Mouse (Mus musculus): ENCODE data around the gene Ms4a12. TPM values are rescaled to one million over a fixed set of nuclear protein-coding genes. Genes with fewer than 3 reads are reported as not detected.

The Ms4a12 gene
- polyA plus RNA-seq, 1 experiment: not detected

DNA sequence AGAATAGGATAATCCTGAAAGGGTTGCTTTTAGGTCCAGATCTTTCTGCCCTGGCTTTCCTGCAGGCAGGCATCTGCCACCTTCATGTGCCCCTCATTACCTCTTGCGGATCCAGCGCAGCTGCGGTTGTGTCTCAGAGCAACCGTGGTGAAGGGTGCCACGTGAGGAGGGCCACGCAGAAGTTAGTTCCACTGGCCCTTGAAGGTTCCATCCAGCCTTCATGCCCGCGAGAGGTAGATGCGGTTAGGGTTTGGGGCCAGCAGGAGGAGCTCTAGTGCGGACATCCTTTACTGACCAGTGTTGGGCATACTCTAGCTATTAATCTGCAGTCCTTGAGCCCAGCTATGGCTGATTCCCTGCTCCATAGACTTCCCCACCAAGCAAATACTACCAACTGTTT lies 67.1 kb downstream of the Ms4a12 start, which contains the start of gene 1700025F22Rik:
Gene 1700025F22Rik (minus strand): TSS at position 149 of the 400 bp plus-strand sequence.
- no peak within 1 kb of the TSS for H3ac ChIP-seq (ENCODE audit: control insufficient read depth, insufficient read length)
- no peaks in the 10 kb centered on the region for H3K27me3 ChIP-seq (ENCODE audit: control insufficient read depth, insufficient read depth, insufficient read length)
- no peak for TF ChIP-seq POLR2A (IDR thresholded peaks at IDR 0.05; ENCODE audit: insufficient read length, low read depth)
- TF ChIP-seq TCF12 (IDR thresholded peaks at IDR 0.05; ENCODE audit: insufficient read depth, poor library complexity, severe bottlenecking): no peak
- no peak for TF ChIP-seq REST (IDR thresholded peaks at IDR 0.05; ENCODE audit: insufficient read depth, insufficient read length)
- TF ChIP-seq TCF3 (IDR thresholded peaks at IDR 0.05; ENCODE audit: insufficient read length, low read depth): no peak
- TF ChIP-seq SRF (IDR thresholded peaks at IDR 0.05; ENCODE audit: control insufficient read depth, insufficient read length, low read depth): no peak
- no peak for TF ChIP-seq CEBPB (IDR thresholded peaks at IDR 0.05; ENCODE audit: insufficient read depth, poor library complexity, severe bottlenecking)
- no peak for TF ChIP-seq POLR2AphosphoS2 (IDR thresholded peaks at IDR 0.05; ENCODE audit: insufficient read length, low read depth)
- TF ChIP-seq MYOG (IDR thresholded peaks at IDR 0.05; ENCODE audit: control insufficient read depth in 1 of 3, insufficient read depth in 1 of 3, insufficient read length in 2 of 3, low read depth in 2 of 3): no peak
- TF ChIP-seq MYOD1 (IDR thresholded peaks at IDR 0.05; ENCODE audit: control insufficient read depth in 1 of 3, insufficient read length in 2 of 3, low read depth in 2 of 3): no peak
- no peak for TF ChIP-seq E2F4 (IDR thresholded peaks at IDR 0.05; ENCODE audit: insufficient read depth)
- TF ChIP-seq USF1 (IDR thresholded peaks at IDR 0.05; ENCODE audit: low read depth): no peak
- TF ChIP-seq MAX (IDR thresholded peaks at IDR 0.05; ENCODE audit: low read depth): no peak
- no peak within 1 kb of the TSS for H3K4me2 ChIP-seq (ENCODE audit: low read depth)
- no peaks in the 10 kb centered on the region for H3K36me3 ChIP-seq (ENCODE audit: control insufficient read depth, insufficient read depth)
- H3K4me3 ChIP-seq: no peak within 1 kb of the TSS
- H3K79me2 ChIP-seq (ENCODE audit: control insufficient read depth, insufficient read depth): no peaks in the 10 kb centered on the region

Other genes starting within 250 kb of the Ms4a12 start
- not detected for gene Ms4a15, start 239.2 kb downstream of the Ms4a12 start, polyA plus RNA-seq (2012; fragmentation: generic; extraction: Trizol)
- gene Ms4a18, start 214.4 kb downstream of the Ms4a12 start, polyA plus RNA-seq (2012; fragmentation: generic; extraction: Trizol): 0.04 TPM
- 0.17 TPM for gene Ms4a8a, start 151.3 kb downstream of the Ms4a12 start, polyA plus RNA-seq (2012; fragmentation: generic; extraction: Trizol)
- gene 1700017D01Rik, start 101.6 kb downstream of the Ms4a12 start, polyA plus RNA-seq (2012; fragmentation: generic; extraction: Trizol): not detected
- not detected for gene 1700025F22Rik, start 67.1 kb downstream of the Ms4a12 start, polyA plus RNA-seq (2012; fragmentation: generic; extraction: Trizol)
- gene Ms4a13, start 35.7 kb downstream of the Ms4a12 start, polyA plus RNA-seq (2012; fragmentation: generic; extraction: Trizol): not detected
- gene Ms4a1, start 33.8 kb upstream of the Ms4a12 start, polyA plus RNA-seq (2012; fragmentation: generic; extraction: Trizol): not detected
- not detected for gene Ms4a5, start 51.4 kb upstream of the Ms4a12 start, polyA plus RNA-seq (2012; fragmentation: generic; extraction: Trizol)
- gene Ms4a14, start 82.0 kb upstream of the Ms4a12 start, polyA plus RNA-seq (2012; fragmentation: generic; extraction: Trizol): not detected
- not detected for gene Ms4a7, start 103.7 kb upstream of the Ms4a12 start, polyA plus RNA-seq (2012; fragmentation: generic; extraction: Trizol)
- not detected for gene Ms4a4a, start 143.1 kb upstream of the Ms4a12 start, polyA plus RNA-seq (2012; fragmentation: generic; extraction: Trizol)
- gene Ms4a4c, start 172.3 kb upstream of the Ms4a12 start, polyA plus RNA-seq (2012; fragmentation: generic; extraction: Trizol): not detected
- not detected for gene Ms4a4b, start 211.1 kb upstream of the Ms4a12 start, polyA plus RNA-seq (2012; fragmentation: generic; extraction: Trizol)
- not detected for gene Ms4a6c, start 236.9 kb upstream of the Ms4a12 start, polyA plus RNA-seq (2012; fragmentation: generic; extraction: Trizol)

Measured in myocyte (in vitro differentiated cells).